Mouse (Mus musculus): ENCODE measurements at regions not wholly inside any gene's neighbourhood (a gene's known extent, or its start where the extent isn't known, plus 50 kb on each side); places are given as distances from the start of the nearest gene placed in this dataset.

- no peak for DNase-seq (ENCODE audit: low spot score in 2 of 2)
Measured at GRCm38 (mm10) chr9:41378627-41379231, 217.2 kb upstream of the Ubash3b start.

GRCm38 (mm10) chr9:41377701-41378626 lies 216.5 kb upstream of the Ubash3b start:
- no peak for DNase-seq (ENCODE audit: low spot score in 2 of 2)

DNA sequence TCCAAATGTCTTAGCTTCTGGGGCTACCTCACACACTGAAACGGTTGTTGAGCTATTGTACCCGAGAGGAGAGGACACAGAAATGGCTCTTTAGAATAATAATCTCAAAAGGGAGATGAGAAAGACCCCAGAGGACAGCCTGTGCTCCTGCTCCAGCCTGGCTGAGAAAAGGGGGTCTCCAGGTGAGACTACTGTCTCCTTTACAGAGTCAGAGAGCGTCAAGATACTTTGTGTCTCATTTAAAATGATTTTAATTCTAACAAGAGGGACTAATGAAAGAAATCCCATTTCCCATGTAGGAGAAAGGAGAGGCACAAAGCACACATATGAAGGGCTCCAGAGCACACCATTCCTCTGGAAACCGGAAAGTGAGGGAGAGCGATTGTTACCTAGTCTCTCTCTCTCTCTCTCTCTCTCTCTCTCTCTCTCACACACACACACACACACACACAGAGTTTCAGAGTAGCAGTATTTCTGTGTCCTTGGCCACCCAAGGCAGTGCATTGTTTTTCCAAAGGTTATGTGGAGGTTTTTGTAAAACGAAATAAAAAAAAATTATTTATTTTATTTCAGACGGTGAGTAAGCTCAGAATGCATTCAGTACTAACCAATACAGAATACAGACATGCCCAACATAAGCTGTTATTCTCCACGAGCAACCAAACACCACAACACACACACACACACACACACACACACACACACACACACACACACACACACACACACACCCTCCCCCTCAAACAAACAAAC lies 215.6 kb upstream of the Ubash3b start:
- DNase-seq (ENCODE audit: low spot score in 2 of 2): no peak

DNA sequence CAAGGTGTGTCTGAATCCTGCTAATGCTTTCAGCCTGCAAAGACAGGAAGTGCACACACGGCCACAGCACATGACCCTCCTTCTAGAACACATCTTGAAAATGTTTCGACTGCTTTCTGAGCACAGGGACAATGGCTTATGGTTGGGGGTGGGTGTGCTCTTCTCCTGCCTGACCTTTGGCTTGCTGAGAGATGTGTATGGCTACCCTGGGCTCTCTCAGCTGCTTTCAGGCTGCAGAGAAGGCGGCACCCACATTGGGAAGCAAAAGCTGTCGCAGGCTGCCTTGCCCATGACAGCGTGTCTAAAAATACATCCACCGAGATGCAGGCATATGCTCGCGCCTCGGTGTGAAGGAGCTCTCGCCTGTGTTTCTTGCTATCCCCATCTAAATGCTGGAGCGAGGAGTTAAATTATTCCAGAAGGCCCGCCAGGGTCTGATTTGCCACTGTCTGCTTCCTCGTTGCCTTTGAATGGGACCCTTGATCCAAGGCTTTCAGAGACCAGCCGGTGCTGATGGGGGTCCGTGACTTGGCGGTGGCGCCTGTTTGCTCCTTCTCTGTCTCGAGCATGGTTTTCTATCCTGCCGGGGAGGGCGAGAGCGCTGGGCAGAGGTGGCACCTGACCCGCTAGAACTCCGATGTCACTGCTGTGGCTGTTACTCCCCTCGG lies 214.6 kb upstream of the Ubash3b start:
- no peak for DNase-seq (ENCODE audit: low spot score in 2 of 2)

- no peak for DNase-seq (ENCODE audit: low spot score in 2 of 2)
Measured at GRCm38 (mm10) chr9:41374591-41375481, 213.3 kb upstream of the Ubash3b start.

- DNase-seq (ENCODE audit: low spot score in 2 of 2): no peak
Measured at GRCm38 (mm10) chr9:41366405-41366804, 204.9 kb upstream of the Ubash3b start.

- DNase-seq (ENCODE audit: low spot score in 2 of 2): no peak
Measured at GRCm38 (mm10) chr9:41365251-41365650, 203.8 kb upstream of the Ubash3b start.

DNA sequence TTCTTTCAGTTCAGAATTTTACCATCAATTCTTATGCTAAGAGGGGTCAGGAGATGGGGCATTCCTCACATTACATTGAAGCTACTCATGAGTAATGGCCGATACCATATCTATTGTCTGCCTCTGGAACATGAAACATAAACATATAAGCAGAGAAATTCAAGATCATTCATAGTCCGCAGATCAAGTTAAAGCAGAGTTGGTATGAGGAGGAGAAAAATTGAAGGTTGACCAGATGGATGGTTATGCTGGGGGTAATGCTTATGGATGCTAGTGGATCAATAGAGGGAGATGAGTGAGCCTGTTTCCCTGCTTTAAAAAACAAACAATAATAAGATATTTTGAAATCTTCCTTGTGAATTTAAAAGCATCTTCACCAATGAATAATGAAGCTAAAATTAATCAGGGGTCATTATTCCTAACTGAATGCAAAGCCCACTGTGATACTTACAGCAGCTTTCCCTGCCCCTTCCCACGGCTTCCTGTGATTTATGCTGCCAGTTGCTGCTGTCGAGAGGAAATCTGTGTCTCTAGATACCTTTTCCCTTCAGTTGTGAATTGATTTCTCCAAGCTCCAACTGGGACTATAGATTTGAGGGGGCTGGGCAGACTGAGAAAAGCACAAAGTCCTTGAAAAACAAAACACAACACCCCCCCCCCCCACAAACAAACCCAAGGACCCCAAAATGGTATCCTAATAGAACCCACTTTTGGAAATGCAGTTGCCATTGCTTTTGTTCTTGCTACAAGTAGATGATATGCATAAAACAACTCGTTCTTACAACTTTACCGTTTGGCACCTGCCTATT lies 203.1 kb upstream of the Ubash3b start:
- no peak for DNase-seq (ENCODE audit: low spot score in 2 of 2)

- DNase-seq (ENCODE audit: low spot score in 2 of 2): no peak
Measured at GRCm38 (mm10) chr9:41360356-41360755, 198.9 kb upstream of the Ubash3b start.

DNA sequence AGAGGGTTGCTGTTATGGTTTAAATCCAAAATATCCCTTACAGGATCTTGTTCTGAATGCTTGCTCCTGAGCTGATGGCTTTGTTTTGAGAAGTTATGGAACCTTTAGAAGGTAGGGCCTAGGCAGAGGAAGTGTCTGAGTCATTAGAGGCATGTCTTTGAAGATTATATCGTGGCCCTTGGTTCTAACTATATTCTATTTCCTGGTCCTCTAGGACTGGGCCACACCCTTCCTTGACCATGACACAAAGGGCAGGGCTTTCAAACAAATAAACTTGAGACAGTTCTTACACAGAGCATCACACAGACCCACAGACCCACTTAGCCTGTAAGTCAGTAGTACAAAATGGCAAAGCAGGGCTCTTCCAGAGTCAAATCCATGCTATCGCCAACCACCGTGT lies 197.8 kb upstream of the Ubash3b start:
- DNase-seq (ENCODE audit: low spot score in 2 of 2): no peak

DNA sequence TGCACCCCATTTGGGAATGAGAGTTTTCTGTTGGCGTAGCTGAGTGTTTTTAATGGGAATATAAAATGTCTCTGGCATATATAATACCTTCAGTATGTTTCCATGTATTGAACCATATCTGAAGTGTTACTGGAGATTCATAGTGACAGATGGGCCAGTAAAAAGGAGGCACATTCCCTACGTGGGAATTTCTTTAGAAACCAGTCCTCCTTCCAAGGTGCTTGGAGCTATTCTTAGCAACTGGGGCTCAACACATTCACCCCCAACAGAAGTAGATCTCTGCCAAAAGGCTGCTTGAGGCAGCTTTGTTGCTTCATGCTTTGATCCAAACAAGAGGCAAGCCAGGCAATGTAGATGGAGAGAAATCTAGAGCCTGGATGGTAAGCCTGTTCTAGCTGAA lies 183.8 kb upstream of the Ubash3b start:
- no peak for DNase-seq (ENCODE audit: low spot score in 2 of 2)

DNA sequence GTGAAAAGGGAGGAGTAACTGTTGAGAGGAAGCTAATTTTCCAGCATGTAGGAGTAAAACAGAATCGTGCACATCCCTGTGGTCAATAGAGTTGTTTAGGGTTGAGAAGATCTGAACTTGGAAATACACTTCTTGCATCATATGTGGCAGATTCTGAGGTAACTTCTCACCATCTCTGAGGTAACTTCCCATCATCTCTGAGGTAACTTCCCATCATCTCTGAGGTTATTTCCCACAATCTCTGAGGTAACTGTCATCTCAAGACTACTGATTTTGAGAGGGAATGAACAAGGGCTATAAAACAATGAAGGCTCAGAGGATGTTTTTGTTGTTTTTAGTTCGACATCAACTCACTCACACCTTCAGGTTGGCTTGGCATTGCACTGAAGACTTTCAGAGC lies 175.9 kb upstream of the Ubash3b start:
- no peak for DNase-seq (ENCODE audit: low spot score in 2 of 2)

GRCm38 (mm10) chr9:41336801-41337200 lies 175.3 kb upstream of the Ubash3b start:
- no peak for DNase-seq (ENCODE audit: low spot score in 2 of 2)

DNA sequence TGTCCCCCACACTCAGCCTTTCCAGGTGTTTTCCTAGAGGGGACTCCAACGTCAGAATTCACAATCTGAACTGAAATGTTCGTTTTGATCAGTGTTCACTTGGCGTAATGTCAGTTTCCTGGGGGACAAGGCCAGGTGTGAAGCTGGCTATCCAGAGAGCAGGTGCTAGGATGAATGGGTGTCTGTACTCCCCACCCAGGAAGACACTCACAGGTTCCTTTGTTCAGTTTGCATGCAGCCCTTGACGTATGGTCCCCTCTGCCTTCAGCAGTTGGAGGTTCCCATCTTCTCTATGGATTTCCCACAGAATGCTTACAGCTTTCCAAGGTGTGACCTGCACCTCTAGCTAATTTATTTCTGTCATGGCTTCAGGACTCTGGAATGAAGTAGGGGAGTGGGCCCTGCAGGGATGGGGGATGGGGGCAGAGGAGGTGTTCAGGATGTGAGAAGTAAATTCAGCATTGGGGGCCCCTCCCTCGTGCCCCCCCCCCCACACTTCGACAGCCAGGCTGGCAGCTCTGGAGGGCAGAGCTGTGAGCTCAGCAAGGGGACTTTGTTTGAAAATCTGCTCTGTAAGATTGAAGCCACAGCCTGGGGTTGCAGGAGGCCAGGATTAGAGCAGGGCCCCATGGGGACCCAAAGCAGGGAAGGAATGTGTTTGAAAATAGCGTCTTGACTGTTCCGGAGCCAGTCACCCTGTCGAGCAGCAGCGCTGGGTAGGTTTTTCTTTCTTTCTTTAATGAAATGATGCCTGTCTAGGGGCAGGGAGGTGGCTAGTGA lies 173.2 kb upstream of the Ubash3b start:
- no peak for DNase-seq (ENCODE audit: low spot score in 2 of 2)

DNA sequence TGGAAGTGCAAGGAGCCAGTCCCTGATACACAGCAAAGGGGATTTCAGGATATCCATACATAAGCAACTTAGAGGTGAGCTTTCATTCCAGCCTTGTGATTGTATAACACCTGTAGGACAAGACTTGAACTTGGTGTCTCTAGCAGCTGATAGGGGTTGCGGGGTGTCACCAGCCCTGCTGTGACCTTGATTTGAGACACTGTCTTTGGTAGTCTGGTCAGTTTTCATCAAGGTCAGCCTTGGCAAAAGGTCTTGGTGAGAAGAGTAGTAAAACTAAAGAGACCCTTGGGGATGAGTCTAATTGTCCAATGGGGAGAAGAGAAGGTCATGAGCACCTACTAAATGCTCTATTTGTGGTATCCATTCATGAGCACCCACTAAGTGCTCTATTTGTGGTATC lies 172.0 kb upstream of the Ubash3b start:
- DNase-seq (ENCODE audit: low spot score in 2 of 2): no peak

DNA sequence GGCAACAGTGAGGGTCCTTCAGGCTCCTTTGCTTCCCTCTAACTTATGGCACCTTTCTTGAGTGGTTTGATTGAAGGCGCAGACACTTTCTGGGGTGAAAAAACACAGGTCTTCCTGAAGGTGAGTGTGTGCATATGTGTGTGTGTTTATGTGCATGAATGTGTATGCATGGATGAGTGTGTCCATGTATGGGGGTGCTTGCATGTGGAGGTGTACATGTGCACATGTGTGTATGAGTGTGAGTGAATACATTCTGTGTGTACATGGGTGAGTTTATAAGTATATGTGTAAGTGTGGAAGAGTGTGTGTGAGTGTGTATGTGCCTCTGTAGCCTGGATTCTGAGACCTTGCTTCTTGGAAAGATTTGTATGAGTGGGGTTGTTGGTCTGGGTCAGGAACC lies 167.5 kb upstream of the Ubash3b start:
- DNase-seq (ENCODE audit: low spot score in 2 of 2): no peak

- DNase-seq (ENCODE audit: low spot score in 2 of 2): no peak
Measured at GRCm38 (mm10) chr9:41328480-41328879, 167.0 kb upstream of the Ubash3b start.

GRCm38 (mm10) chr9:41328056-41328455 lies 166.6 kb upstream of the Ubash3b start:
- no peak for DNase-seq (ENCODE audit: low spot score in 2 of 2)

DNA sequence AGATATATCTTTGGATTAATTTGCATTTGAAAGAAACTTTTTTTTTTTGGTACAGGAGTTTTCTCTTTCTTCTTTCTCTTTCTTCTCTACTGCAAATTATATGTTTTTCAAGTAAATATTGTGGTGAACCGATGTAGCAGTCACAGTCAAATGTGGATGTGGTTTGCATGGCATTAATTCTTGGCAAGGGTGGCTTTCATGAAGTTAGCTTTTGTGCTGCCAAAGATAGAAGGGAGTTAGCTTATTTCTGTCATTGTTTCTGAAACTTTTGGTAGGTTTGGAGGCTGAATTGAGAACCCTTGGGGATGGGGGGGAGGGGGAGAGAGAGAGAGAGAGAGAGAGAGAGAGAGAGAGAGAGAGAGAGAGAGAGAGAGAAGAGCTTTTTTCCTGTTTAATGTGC lies 166.1 kb upstream of the Ubash3b start:
- no peak for DNase-seq (ENCODE audit: low spot score in 2 of 2)
